Mouse (Mus musculus) thymus, postnatal 36 days (tissue): ENCODE results near the gene A130010J15Rik.
A peak's percentile ranks its signal among the peaks of the same experiment; 100 is the strongest.

Source experiments
- DNase-seq, 2 experiments: peaks; one replicate each; pipeline ENCODE4 v3.0.0; 2022; ENCODE audit warnings: mixed read lengths in 2 of 2

A130010J15Rik gene

GRCm38 (mm10) chr1:193156316-193157110 is 11.3 kb upstream of the A130010J15Rik start:
- DNase-seq = no peak

- DNase-seq = no peak
Observed at GRCm38 (mm10) chr1:193157111-193157492, 10.7 kb upstream of the A130010J15Rik start.

GRCm38 (mm10) chr1:193159163-193159562 is 8.7 kb upstream of the A130010J15Rik start:
- DNase-seq = no peak

- peak; percentile 51 to 67 for DNase-seq
Observed at GRCm38 (mm10) chr1:193159613-193160012, 8.2 kb upstream of the A130010J15Rik start.

- peak; percentile 68 to 76 for DNase-seq
Observed at GRCm38 (mm10) chr1:193160317-193161032, 7.4 kb upstream of the A130010J15Rik start.

GRCm38 (mm10) chr1:193169228-193169627 is 1.4 kb downstream of the A130010J15Rik start:
- peak; percentile 53 to 78 for DNase-seq

GRCm38 (mm10) chr1:193169856-193170255 is 2.0 kb downstream of the A130010J15Rik start:
- no peak for DNase-seq

- peak; percentile 97 to 99 for DNase-seq
Observed at GRCm38 (mm10) chr1:193172991-193173809, 5.4 kb downstream of the A130010J15Rik start.

- no peak for DNase-seq
Observed at GRCm38 (mm10) chr1:193173810-193174129, 5.9 kb downstream of the A130010J15Rik start.

GRCm38 (mm10) chr1:193174143-193174733 is 6.4 kb downstream of the A130010J15Rik start:
- DNase-seq = peak in 1 of 2 experiments; percentile 46

GRCm38 (mm10) chr1:193181104-193181503 is 13.3 kb downstream of the A130010J15Rik start:
- DNase-seq = peak in 1 of 2 experiments; percentile 53

- DNase-seq = no peak
Observed at GRCm38 (mm10) chr1:193188257-193188656, 20.4 kb downstream of the A130010J15Rik start.

GRCm38 (mm10) chr1:193189151-193189621 is 21.3 kb downstream of the A130010J15Rik start:
- peak; percentile 68 to 76 for DNase-seq

- DNase-seq = no peak
Observed at GRCm38 (mm10) chr1:193189771-193190170, 21.9 kb downstream of the A130010J15Rik start.

- DNase-seq = no peak
Observed at GRCm38 (mm10) chr1:193191675-193192283, 23.9 kb downstream of the A130010J15Rik start.

GRCm38 (mm10) chr1:193194416-193195140 is 26.7 kb downstream of the A130010J15Rik start:
- DNase-seq = no peak

- no peak for DNase-seq
Observed at GRCm38 (mm10) chr1:193195169-193195810, 27.4 kb downstream of the A130010J15Rik start.

- no peak for DNase-seq
Observed at GRCm38 (mm10) chr1:193197494-193198205, 29.8 kb downstream of the A130010J15Rik start.

GRCm38 (mm10) chr1:193198312-193198711 is 30.5 kb downstream of the A130010J15Rik start:
- DNase-seq = no peak
